ENCODE assay signal across 17 mouse cellular contexts in the genomic region with DNA sequence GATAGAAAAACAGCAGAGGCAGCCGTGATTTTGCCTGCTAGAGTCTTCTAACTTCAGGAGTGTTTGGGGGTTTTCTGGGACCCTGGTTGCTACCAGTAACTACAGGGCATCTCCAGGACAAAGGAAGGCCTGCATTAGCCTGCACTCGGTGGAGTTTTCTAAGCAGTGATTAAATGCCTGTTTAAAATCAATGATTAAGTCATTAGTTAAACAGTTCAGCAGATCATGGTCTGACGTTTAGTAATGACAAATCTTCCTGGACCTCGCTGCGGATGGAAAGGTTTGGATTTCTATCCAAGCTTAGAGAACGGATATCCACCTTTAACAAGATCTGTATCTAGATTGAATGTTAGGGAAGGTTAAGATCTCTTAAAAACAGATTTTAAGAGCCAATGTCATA. TPM values are rescaled to one million over a fixed set of nuclear protein-coding genes. Genes with fewer than 3 reads are reported as not detected.
"Had no signal": no experiment of that assay in that cellular context is flagged by ENCODE, and none has a peak within 500 bp of the region (broad histone marks: within the 10 kb centered on the region; RNA-seq: fewer than 3 reads in every experiment).

No protein-coding gene starts in this region.

- H3K36me3 ChIP-seq: limb, embryonic 10.5 days; liver, embryonic 13.5 days; lung, embryonic 15.5 days; midbrain, embryonic 12.5 days; neural tube, embryonic 13.5 days had no signal

- H3K27ac ChIP-seq: limb, embryonic 10.5 days; liver, embryonic 13.5 days; lung, embryonic 15.5 days; midbrain, embryonic 12.5 days; neural tube, embryonic 13.5 days had no signal

- H3K9ac ChIP-seq: liver, embryonic 13.5 days; liver, postnatal 0 days; lung, embryonic 15.5 days; midbrain, embryonic 12.5 days; neural tube, embryonic 13.5 days had no signal

- H3K4me3 ChIP-seq: limb, embryonic 10.5 days; liver, embryonic 13.5 days; lung, embryonic 15.5 days; midbrain, embryonic 12.5 days; neural tube, embryonic 13.5 days had no signal

- H3K27me3 ChIP-seq: liver, embryonic 13.5 days; lung, embryonic 15.5 days; neural tube, embryonic 13.5 days had no signal

- DNase-seq: liver, embryonic 13.5 days; liver, postnatal 0 days; lung, postnatal 14 days; retina, postnatal 1 day; right cerebral cortex, postnatal 14 days; thymus, postnatal 36 days had no signal

- H3K9me3 ChIP-seq: limb, embryonic 10.5 days; liver, embryonic 13.5 days; lung, embryonic 15.5 days; midbrain, embryonic 12.5 days; neural tube, embryonic 13.5 days had no signal

- H3K4me2 ChIP-seq: liver, embryonic 13.5 days; lung, embryonic 15.5 days; midbrain, embryonic 12.5 days; neural tube, embryonic 13.5 days had no signal

- ATAC-seq: inflammation-experienced regulatory T-cells, adult 6 months; intestine, postnatal 0 days; midbrain, embryonic 16.5 days had no signal

RNA-seq across cellular contexts. Expression of a gene that starts 47.2 kb away (rescaled TPM):
- total RNA-seq: layer of hippocampus, adult 8-10 months; megakaryocyte-erythroid progenitor cell, adult 5-6 weeks had no signal
- polyA plus RNA-seq: inflammation-experienced regulatory T-cells, adult 6 months; intestine, postnatal 0 days; large intestine, adult 2 months; limb, embryonic 10.5 days; liver, postnatal 0 days; midbrain, embryonic 12.5 days; midbrain, embryonic 16.5 days; neural tube, embryonic 13.5 days; thymus, postnatal 0 days had no signal
